Mouse (Mus musculus): ENCODE data around the gene Tcf12.

The Tcf12 gene

DNA sequence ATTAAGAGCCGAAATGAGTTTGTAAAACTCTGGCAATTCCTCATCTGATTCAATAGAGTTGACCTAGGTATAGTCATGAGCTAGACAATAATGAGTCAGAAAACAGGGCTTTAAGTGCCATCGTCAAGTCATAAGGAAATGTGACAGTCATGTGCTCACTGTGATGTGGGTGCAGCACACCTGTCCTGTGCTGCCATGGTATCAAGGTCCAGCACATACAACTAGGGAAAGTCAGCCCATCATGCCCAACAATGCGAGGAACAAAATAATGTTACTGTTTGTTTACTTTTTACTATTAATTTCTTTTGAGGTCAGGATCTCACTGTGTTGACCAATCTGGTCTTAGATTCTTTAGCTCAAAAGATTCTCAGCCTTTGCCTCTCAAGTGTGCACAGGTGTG, 130.6 kb downstream of the Tcf12 start:
- no peak for DNase-seq (ENCODE audit: low spot score)

DNA sequence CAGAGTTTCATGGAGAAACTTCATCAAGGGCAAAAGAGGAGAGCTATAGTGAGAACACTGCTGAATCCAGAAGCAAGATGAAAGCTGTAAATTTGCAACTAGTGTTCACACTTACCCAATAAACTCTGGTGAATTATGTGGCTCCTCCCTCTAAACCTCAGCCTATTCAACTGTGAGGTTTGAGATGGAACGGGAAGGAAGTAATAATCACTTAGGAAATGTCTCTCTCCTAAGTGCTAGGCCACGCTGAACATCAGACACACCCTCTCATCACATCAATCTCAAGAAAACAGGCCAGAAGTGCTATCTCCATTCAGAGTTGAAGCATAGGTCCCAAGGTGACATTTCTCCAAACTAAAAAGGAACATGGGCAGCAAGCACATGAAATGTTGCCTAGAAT, 131.1 kb downstream of the Tcf12 start:
- no peak for DNase-seq (ENCODE audit: low spot score)

DNA sequence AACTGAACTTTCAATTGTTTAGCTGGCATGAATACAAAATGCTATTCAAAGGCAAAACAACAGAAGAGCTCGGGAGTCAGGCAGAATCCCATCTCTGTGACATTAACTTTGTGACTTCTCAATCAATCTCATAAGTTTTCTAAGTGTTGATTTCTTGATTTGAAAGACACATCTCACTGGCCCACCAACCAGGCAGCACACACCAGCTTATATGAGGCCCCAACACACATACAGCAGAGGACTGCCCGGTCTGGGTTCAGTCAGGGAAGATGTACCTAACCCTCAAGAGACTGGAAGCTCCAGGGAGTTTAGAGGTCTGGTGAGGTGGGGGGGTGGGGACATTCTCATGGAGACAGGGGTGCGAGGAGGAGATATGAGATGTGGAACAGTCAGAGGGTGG, 132.8 kb downstream of the Tcf12 start:
- no peak for DNase-seq (ENCODE audit: low spot score)

DNA sequence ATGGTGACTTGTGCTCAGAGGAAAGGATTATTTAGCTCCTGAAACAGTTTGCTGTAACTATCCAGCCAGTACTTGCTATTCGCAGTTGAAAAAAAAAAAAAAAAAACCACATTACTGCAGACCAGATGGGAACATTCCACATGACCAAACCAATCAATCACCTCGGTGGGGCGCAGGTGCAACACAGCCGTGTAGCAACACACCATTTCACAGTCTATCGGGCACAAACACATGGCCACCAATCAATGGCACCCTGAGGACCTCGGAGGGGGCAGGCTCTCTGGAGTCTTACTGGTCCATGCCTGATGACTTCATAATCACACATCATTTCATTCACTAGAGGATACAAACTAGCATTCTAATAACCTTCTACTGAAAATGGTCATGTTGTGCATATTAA, 135.6 kb downstream of the Tcf12 start:
- no peak for DNase-seq (ENCODE audit: low spot score)

DNA sequence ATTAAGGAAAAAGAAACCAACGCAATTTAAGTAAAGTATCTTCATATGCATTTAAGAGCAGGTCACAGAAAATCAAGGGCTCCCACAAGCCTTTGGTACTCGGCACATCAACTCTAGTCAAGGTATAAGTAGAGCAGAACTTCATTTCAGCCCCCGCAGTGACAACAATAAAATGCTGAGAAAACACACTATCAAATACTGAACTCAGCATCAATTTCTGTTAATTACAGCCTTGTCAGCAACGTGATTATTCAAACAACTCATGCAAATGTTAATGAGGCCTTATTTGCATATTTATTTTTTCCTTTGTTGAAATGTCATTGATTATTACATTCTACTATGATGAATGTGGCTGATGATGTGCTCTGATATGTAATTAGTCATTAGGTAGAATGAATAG, 136.5 kb downstream of the Tcf12 start:
- no peak for DNase-seq (ENCODE audit: low spot score)

DNA sequence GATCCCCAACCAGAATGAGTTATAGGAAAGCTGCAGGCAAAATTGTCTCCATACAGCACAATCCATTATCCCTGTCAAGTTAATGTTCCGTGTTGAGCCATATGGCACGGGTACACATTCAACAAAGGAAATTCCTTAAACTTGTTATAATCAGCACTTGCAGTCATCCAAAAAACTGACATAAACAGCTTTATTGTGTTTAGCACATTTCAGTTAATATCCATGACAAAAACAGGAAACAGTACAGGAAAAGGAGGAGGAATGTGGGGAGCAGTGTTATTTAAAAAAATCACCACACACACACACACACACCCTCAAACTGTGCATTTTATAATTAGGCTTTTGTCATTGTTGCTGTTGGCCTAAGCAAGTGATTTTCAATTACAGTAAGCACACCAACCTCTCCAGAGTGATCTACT, 137.1 kb downstream of the Tcf12 start:
- no peak for DNase-seq (ENCODE audit: low spot score)

DNA sequence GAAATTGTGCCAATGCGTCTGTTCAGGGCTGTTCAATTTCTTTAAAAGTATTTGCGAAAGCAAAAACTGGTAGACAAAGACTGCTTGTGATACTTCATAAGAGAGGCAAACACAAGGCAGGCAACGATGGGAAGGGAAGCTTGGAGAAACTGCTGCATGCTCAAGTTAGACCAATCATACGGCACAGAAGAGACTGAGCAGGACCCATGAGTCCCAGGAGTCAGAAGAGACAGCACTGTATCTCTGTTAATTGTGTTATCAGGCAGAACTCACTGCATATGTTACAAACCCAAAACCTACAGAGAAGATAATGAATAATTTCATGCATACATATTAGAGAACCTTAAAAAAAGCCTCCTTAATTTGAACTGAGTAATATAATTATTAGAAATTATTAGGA, 147.6 kb downstream of the Tcf12 start:
- no peak for DNase-seq (ENCODE audit: low spot score)

DNA sequence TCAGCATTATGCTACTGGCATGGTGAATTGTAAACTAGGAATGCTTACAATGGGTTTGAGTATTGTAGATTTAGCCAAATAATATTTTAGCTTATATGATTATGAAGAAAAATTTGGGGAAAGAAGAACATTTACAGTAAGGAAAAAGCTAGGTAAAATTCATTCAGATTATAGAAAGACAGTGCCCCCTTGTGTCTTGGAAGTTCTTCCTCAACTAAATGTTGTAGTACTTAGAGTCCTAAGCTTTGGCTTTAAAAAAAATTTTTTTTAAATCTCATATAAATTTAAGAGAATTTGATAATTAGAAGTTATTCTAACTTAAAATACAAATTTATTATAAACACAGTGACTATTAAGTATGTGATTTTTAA, 151.7 kb downstream of the Tcf12 start:
- no peak for DNase-seq (ENCODE audit: low spot score)

DNA sequence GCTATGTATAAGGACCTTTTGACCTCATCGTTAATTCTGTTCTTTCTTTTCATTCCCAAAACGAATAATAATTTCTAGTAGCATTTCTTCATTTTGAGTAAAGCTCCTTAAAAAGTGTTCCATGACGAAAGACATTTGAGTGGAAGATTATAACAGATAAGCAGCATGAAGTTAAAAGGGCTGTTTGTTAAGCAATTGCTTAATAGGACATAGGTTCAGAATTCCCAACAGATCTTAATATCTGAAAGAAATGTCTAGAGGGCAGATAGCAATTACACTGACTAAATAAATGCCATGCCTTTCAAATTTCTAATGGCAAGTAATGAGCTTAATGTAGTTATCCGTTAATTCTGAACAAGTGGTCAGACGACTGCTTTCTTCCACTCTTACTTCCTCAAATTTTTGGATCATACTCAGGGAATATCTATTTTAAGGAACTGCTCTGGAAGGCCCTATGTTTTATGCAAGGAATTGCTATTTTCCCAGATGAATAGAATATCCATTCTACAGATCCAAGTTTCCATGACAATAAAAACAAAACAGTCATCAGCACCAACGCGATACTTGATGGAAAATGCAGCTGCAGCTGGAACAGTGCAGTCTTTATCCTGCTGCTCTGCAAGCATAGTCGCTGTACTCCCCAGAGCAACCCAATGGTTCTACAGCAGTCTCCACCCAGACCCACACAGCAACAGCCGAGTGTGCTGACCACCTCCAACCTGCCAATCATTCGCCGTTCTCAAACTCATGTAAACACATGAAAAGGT, 152.2 kb downstream of the Tcf12 start:
- DNase-seq (ENCODE audit: low spot score), result no peak

DNA sequence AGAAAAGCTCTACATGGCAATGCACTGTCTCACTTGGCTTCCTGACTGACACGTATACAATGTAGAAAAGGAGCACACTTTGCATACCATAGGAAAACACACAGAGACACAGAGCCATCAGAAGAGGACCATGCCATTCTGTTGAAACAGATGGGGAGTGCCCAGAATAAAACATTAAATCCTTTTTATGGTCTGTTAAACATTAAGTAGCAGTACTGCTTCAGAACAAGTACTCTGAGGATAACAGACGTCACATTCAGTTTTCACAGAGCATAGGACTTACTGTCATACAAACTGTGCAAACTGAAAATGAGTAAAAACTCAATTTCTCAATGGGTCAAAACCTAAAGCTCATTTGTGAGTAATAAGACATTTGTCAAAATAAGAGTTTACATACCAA, 158.5 kb downstream of the Tcf12 start:
- DNase-seq (ENCODE audit: low spot score), result no peak

DNA sequence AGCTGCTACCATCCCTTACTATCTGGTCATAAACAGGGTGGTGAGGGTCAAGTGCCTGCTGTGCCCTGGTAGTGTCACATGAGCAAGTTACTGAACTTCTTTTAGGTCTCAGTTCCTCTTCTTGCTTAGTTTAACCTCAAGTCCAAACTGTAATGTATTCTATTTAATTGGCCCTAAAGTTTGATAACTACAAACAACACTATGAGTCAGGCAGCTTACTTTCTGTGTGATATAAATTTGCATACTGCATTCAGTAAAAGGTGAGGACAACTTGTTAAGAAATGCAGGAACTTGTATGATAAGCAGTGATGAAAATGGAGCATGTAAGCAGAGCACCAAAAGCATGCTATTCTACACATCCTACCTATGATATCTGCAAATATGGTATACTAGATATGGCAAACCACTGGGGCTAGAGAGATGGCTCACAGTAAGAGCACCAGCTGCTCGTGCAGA, 159.0 kb downstream of the Tcf12 start:
- DNase-seq (ENCODE audit: low spot score), result no peak

DNA sequence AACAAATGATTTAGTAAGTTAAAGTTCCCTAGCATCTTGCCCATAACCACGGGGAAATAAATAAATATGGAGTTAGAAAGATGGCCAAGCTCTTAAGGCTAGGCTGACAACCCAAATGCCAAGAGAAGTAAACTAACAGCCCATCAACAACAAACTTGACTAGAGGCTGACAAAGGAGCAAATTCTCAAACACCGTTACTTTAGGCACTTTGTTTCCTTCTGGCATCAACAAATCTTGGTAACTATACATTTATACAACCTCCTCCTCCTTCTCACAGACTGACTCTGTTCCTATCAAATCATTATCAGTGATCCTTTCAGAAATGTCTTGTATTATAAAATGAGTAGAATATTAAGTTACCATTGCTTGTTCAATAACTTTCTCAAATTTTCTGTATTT, 159.7 kb downstream of the Tcf12 start:
- no peak for DNase-seq (ENCODE audit: low spot score)

DNA sequence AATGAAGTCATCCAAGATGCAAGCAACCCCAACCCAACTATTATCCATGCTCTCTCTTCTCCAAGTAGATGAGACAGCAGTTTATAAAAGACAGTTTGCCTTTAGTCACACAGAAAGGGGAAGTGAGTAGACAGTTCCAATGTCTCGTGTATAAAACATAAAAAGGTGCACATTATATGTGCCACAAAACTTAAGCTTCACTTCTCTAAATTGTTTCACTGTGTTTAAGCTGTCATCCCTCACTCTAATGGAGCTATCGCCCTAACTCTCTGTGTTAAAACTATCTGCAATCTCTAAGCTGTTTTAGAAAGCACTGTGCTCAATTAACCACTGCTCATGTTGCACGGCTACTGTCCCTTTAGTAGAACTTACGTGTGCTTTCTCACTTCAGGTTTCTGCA, 160.3 kb downstream of the Tcf12 start:
- DNase-seq (ENCODE audit: low spot score), result no peak

DNA sequence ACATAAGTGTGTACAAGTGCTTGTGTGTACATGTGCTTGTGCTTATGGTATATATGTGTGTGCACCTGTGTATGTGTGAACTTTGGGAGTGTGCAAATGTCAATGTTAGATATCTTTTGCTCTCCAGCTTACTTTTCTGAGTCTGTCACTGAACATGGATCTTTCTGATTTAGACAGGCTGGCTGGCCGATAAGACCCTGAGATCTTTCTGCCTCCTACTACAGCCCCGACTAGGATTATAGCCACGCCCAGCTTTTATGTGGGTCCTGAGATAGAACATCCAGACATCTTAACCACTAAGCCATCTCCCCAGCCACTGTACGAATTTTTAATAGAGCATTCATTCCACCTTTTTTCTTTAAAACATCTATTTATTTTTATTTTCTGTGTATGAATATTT, 166.9 kb downstream of the Tcf12 start:
- no peak for DNase-seq (ENCODE audit: low spot score)

DNA sequence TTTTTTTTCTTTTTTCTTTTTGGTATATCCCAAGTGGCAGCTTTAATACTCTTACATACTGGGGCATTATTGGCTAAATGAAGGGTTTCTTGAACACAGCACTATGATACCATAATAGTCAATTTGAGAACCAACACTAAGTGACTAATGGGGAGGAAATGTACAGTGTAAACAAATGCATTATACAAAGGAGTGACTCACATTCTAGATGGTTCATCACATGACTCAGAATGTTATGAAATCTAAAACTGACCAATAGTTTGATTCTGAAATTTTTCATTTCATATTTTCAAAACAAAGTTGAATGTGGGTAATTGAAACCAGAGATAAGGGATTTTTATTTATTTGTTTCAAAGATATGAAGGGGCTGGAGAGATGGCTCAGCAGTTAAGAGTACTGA, 169.2 kb downstream of the Tcf12 start:
- DNase-seq (ENCODE audit: low spot score), result no peak

DNA sequence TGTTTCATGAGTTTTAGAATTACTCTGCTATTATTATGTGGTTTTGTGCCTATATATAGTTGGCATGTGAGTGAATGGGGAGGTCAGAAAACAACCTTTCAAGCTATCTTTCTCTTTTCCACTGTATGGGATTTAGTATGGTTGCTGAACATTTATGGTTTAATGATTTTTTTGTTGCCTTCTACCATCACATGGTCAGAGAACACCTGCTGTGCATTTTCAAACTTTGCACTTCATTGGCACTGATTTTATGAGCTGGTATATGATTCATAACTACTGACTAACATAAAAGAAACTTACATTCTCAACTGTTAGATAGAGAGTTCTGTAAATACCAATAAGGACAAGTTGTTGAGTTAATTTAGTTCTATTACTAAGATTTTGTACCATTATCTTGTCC, 171.7 kb downstream of the Tcf12 start:
- DNase-seq (ENCODE audit: low spot score), result no peak

DNA sequence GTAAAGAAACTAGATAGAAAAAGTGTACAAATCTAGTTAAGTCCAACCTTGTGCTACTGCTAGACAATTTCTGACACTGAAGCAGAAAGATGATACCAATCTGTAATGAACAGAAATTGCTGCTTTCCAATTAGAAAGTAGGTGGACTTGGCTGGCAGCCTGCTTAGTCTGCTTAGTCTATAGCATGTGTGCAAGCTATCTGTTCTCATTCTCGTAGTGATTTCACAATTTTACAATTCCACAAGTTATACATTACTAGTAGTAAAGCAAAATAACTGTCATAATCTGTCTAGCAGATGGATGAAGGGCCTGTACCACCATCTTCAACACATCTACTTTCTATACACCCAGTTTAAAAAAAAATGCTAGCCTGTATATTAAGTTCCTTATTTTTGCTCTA, 175.5 kb downstream of the Tcf12 start:
- DNase-seq (ENCODE audit: low spot score), result no peak

DNA sequence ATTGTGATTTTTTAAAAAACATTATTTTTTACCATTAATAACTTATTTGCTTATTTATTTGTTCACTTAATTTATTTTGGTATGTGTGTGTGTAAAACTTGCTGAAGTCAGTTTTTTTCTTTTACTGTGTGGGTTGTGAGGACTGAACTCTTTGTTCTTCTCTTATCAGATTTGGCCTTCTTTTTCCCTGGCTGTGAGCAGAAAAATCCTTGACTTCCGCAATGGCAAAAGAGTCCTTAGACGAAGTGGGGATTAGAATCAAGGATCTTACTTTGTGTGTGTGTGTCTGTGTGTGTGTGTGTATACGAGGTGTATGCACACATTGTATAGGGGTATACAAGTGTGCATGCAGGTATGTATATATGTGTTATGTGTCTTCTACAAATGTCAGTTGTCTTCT, 176.8 kb downstream of the Tcf12 start:
- DNase-seq (ENCODE audit: low spot score), result no peak

DNA sequence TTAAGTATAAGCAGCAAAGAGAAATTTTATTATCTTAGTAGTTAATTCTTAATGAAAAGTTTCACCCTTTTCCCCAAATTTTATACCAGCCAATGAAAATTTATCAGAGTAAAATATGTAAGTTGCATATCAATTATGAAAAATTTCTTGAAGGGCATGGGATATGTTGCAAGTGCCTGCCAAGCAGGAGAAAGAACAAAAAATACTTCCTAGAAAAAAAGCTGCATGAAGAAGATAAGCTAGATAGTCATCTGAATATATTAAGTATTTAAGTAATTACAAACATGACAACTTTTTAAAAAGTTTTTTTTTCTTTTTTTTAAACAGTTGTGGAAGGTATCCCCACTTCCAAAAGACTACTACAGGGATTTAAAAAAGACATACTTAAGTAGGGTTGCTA, 179.7 kb downstream of the Tcf12 start:
- no peak for DNase-seq (ENCODE audit: low spot score)

DNA sequence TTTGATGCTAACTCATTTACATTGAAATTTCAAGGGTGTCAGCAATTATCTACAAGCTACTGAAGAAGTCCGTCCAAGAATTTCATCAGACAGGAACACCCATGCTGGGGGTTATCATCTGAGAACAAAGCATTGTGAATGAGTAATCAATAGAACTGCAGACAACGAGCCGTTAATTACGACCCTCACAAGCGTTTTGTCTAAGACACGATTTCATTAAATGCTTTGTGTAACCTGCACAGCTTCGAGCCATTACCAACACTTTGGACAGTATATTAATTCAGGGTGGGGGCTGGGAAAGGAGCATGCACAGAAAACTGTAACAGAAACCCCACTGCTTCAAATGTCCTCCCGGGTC, 180.3 kb downstream of the Tcf12 start:
- DNase-seq (ENCODE audit: low spot score), result no peak

DNA sequence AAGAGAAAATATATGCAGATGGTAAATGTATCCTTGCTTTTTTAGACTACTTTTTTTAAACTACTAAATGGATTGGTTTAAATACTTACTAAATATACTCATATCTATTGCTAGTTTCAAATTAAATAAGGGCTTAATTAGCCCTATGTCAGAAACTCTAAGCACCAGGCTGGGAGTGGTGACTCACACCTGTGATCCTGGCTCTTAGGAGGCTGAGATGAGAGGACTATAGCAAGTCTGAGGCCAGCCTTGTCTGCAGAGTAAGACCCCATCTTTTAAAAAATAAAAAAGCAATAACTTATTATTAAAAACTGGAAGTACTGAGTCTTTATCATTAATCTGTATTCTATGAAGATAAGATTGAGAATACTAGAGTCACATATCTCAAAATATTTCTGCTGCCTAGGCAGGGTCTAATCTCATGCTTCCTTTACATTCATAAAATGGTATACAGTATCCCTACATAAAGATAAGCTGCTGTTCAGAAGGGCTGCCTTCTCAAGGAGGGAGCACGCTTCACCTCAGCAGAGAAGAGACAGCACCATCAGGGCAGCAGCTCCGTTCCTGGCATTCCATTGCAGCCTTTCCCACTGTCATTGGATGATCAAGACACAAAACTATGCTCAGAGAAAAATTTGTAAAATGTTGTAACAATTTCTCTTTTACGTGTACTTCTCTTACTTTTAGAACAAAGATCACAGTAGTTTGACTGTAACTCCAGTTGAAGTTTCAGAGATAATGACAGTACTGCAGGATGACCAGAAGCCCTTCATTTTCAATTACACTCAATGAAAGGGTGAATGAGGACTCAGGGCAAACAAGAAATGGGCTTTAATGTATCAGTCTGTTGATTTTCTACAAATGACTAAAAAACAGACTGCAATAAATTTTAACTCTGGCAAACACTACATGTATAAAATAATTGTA, 181.0 kb downstream of the Tcf12 start:
- DNase-seq (ENCODE audit: low spot score), result no peak

DNA sequence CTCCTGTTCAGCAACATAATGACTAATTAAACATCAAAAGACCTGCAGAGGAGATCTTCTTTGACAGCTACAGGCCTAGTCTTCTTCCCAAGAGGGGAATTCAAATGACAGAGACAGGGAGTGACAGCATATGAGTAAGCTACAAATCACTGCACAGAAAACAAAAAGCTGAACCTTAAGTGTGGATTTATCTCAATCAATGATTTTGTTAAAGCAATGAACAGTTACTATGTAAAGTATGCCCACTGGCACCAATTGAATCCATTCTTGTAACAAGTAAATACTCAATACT, 195.1 kb downstream of the Tcf12 start:
- DNase-seq (ENCODE audit: low spot score), result no peak

DNA sequence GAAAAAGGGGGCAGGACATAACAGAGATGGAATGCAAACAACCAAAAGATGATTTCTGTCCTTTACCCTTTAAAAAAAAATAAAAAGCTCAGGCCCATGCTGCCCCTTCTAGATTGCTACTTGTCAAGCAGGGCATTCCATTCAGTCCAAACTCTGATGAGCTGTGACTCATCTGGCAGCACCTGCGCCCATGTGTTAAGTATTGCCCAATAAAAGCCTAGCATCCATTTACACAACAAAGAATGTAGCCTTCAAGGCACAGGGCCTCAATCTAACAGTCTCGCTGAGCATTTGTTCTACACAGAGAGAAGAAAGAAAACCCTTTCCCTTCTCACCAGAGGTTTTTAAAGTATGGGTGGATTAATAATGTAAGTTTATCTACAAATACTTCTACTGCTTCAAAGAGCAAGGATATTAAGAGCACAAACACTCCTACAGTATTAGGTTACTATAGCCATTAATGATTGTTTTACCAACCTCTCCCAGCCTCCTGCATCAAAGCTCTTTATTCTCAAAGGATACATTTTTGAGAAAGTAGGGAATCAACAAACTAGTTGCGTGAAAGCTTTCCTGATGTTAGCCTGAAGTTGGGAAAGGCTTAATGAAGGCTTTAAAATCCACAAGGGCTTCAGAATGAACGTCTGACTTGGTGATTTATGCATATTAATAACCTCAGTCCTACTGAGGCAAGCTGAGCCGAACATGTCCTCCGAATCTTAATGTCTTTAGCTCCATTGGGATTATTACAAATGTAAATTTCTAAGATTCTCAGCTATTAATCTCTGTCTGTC, 195.6 kb downstream of the Tcf12 start:
- DNase-seq (ENCODE audit: low spot score), result no peak
